Mouse (Mus musculus) adipocyte (in vitro differentiated cells): ENCODE data around the gene Sebox.

ENCODE experiments used
- DNase-seq: peaks from one replicate; pipeline ENCODE4 v3.0.0-alpha.2; 2016; ENCODE audit warnings: low spot score

Sebox gene

DNA sequence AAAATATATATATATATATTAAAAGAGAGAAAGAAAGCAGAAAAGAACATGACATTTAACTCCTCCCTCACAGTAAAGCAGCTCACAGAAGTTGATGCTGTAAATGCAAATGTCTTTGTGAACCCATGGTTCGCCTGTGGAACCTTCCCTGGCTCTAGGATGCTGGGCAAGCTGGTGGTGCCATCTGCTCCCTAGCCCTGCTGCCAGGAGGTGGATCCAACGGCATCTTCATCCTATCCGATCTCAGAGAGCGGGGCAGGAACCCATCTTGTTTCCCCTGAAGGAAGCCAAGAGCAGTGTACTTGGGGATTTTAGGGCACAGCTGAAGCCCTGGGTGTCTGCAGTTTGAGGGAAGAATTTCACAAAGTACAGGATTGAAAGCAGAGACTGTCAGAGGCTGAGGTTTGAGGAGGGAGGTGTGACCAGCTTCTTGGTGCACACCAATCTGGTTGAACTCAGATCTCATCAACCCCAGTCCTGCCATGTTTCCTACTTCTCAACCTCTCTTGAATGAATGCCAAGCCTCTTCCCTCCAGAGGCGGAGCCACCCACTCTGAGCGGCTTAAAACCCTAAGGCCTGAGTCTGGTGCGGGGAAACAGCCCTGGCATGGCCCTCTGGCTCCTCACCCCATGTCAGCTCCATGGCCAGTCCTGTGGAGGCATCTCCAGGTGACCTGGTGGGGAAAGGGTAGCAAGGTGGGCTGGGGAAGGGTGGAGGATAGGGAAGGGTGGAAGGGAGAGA, at the start of gene Sebox:
Gene Sebox, plus strand, starts transcription at position 539 of the 742 bp plus-strand sequence.
- DNase-seq: no peak

DNA sequence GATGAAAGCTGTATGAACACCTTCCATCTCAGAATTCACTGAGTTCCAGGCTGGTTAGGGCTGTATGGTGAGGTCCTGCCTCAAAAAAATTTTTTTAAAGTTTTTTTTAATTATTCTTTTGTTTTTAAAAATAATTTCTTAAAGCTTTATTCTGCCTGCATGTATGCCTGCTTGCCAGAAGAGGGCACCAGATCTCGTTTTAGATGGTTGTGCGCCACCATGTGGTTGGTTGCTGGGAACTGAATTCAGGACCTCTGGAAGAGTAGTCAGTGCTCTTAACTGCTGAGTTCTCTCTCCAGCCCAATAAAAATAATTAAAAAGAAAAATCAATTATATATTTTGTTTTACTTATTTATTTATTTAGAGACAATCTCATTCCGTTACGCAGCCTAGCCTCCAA, 49.6 kb upstream of the Sebox start:
- DNase-seq: peak; percentile 80

DNA sequence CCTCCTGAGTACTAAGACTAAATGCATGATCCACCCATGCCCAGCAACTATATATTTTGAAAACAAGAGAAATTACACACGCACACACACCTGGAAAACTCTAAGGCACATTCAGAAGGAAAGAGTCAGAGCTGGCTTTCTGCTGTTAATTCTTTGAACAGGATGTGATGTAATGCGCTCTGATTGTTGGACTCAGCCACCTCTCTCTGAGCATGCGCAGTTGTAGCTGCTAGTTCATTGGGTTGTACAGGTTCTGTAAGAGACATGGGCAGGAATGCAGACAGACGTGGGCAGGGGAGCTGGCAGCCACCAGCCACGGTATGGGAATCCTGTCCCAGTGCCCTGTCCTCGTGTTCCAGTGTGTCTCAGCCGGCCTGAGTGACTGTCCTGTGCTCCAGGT, 49.0 kb upstream of the Sebox start:
- no peak for DNase-seq

DNA sequence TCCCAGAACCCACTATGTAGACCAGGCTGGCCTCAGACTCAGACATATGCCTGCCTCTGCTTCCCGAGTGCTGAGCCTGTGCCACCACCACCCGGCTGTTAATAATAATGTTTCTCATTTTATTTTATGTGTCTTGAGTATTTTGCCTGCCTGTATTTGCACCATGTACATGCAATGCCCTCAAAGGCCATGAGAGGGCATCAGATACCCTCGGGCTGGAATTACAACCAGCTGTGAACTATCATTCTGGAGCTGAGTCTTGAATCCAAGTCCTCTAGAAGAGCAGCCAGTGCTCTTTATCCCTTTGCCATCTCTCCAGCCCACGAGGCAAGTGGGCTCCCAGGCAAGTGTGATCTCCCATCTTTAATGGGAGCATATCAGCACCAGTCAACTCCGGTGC, 47.9 kb upstream of the Sebox start:
- DNase-seq: peak; percentile 64

DNA sequence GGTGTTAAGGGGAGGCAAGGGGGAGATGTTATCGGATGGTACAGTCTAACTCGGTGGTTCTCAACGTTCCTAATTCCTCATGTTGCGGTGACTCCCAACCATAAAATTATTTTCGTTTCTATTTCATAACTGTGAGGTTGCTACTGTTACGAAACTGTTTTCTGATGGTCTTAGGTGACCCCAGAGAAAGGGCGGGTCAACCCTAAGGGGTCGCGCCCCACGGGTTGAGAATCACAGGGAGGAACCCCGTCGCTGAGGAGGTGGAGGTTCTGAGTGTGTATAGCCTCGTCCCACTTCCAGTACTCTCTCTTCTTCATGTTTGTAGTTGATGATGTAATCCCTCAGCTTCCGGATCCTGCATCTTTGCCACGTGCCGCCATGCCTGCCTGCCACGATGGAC, 44.5 kb upstream of the Sebox start:
- no peak for DNase-seq

DNA sequence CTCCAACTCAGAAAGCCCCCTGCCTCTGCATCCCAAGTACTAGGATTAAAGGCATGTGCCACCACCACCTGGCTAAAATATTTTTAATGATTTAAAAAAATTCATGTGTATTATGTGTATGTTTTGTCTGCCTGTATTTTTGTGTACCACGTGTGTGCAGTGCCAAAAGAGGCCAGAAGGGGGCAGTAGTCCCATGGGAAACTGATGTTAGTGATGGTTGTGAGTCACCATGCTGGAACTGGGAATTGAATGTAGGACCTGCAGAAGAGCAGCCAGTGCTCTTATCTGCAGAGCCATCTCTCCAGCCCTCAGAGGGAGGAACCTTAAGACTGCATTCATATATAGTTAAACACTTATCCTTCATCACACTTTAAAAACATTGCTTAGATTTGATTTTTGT, 41.4 kb upstream of the Sebox start:
- DNase-seq: no peak

DNA sequence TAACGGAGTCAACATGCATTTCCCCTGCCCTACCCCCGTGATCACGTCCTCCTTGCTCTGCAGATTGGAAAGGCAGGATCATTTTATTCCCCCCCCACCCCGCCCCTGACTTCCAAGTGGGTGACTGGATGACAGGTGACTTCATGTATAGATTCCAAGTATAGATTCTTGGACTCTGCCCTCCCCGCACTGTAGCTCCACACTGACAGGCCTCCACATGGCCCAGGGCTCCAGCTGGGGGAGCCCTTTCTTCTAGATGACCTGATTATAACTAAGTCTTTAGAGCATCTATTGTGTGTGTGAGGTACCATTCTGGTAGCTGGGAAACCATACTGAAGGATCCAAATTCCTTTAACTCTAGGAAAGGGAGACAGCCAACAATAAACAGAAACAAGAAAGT, 40.6 kb upstream of the Sebox start:
- DNase-seq: no peak

DNA sequence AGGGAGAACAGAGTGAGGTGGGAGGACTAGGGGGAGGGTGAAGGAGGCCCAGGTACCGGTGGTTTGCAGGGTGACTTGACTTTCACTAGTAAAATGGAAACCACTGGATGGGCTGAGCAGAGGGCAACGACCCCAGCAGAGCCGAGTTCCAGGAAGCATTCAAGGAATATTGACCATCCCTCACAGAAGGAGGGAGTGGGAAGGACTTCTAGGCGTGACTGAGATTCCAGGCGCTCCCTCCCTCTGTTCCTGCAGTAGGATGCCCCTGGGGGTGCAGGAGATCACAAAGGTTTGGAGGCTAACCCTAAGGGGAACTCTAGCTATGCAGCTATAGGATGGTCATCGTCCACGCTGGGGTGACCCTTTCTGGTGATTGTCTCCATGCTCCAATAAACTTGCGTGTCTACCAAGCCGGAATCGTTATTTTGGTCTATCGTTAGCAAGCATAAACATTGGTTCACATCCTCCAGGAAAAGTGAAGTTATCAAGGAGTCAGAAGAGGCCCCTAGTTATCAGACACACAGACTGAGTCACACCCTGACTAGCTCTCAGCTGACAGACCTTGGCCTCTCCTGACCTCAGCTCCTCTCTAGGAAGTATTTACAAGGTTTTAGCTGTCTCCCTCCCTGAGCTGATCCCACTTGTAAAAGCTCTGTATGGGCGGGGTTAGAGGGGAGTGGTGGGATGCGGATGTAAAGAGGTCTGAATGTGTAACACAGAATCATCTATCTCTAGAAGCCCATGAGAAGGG, 39.8 kb upstream of the Sebox start:
- DNase-seq: no peak

DNA sequence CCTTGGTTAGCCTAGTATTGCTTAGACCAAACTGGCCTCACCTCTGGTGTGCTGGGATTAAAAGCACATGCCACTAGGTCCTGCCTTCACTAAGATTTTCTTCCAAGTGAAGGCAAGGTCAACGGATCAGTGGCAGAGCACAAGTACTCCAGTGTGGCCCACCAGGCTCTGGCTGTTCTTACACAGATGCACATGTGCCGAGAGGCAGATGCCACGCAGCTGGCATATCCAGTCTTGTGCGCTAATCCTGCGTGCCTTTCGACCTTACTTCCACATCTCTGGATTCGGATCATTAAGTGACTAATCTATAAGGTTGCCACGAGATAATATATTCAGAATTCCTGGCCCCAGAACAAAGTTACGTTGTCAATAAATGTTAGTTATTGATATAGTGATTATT, 38.1 kb upstream of the Sebox start:
- no peak for DNase-seq

DNA sequence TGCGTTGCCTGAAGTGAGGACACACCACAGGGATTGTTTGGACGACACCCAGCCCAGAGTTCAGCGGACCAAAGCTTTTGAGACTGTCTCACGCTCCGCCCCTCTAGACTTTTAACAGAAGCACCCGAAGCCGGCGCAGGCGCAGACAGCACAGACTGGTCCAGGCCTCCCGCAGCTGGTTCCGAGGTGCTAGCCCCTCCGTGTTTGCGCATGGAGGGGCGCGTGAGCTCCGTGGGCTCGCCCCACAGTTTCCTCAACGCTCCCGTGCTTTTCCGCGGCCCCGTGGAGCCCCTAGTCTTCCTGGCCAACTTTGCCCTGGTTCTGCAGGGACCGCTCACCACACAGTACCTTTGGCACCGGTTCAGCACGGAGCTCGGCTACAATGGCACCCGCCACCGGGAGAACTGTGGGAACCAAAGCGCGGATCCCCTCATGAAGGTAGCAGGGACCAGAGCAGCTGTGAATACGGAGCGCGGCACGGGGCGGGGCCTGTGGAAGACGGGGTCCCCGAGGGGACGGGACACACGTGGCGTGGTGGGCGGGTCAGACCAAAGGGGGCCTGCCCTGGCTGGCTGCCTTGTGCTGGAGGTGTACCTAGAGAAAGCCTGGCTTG, 37.6 kb upstream of the Sebox start, which contains the start of gene Slc46a1:
Gene Slc46a1, plus strand, starts transcription at position 130 of the 613 bp plus-strand sequence.
- DNase-seq: peak; percentile 91

DNA sequence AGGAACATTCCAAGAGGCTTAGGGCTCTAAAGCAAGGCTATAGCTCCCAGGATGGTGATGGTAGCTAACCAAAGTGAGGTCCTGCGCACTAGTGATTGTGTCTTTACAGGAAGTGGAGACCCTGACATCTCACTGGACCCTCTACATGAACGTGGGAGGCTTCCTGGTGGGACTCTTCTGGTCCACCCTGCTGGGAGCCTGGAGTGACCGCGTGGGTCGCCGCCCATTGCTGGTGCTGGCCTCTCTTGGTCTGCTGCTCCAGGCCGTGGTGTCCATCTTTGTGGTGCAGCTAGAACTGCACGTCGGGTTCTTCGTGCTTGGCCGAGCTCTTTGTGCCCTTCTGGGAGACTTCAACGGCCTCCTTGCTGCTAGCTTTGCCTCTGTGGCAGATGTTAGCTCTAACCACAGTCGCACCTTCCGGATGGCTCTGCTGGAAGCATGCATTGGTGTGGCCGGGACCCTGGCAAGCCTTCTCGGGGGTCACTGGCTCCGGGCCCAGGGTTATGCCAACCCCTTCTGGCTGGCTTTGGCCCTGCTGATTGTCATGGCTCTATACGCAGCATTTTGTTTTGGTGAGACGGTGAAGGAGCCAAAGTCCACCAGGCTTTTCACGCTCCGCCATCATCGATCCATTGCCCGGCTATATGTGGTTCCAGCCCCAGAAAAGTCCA, 36.9 kb upstream of the Sebox start:
- DNase-seq: no peak

DNA sequence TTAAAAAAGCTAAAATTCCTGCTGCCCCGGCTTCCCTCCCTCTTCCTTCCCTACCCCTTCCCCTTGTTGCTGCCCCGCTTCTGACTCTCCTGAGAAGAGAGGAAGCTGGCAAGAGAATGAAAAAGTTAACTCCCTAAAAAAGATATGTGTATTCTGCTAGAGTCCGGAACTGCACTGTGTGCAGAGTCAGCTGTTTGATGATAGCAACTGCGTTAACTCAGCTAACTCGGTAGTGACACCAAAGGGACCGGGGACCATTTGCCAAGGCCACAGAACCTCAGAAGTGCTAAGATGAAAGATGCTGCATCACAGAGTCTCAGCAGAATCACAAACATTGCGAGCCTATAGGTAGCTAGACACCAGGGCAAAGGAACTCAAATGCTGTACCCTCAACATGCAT, 35.7 kb upstream of the Sebox start:
- no peak for DNase-seq

DNA sequence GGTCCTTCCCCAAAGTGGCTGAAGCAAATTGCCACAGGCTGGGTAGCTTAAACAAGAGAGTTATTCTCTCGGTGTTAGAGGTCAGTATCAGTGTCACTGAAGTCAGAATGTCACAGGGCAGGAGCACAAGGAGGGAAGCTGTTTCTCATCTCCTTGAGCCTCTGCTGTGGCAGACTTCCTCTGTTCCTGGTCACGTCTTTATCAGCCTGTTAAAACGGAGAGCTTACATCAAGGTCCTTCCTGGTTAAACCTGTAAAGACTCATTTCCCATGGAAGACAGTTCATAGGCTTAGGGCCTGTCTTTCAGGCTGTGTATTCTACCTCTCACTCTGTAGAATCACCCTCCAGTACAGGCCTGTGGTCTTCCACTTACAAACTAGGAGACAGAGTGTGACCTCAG, 35.3 kb upstream of the Sebox start:
- DNase-seq: no peak

DNA sequence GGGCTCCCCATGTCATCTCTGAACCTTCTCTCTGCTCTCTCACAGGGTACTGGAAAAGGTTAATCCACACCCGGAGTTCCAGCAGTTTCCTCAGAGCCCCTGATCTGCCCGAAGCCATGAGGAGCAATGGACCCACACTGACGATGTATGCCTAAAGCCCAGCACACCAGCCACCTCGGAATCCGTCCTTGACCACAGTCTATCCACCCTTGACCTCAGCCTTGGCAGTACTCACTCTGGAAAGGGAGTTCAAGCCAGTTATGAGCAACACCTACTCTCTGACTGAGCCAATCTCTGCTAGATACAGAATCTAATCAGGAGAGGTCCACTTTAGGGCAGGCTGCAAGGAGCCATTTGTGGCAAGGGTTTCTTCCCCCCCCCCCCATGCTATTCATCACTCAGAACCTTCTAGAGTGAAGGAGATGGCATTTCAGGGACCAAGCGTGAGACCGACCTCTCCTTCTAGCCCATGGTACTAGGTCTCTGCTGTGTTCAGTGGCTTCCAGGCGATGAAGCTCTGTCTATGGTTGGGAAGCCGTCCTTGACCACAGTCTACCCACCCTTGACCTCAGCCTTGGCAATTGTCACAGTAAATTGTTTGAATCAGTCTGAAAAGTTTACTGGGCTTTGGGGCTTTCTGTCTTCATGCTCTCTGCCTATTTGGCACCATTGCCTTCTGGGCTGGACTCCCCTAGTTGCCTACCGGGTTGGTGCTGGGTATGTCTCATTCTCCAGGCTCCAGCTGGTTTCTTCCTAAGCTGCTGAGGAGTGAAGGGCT, 31.7 kb upstream of the Sebox start:
- no peak for DNase-seq

DNA sequence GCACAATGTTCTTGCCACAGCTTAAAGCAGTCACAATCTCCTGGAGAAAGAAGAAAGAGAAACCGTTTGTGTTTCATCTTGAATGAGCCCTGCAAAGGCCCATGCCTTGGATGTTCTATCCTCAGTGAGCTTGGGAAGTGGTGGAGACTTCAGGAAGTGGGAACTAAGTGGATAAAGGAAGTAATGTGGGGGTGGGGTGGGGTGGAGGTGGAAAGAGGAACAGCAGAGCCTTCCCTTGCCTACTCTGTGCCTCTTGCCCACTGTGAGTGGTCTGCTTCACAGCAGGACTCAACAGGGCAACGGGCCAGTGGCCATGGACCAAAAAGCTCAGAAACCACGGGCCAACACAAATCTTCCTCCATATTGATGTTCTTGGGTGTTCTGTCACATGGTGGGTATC, 28.0 kb upstream of the Sebox start:
- DNase-seq: no peak

DNA sequence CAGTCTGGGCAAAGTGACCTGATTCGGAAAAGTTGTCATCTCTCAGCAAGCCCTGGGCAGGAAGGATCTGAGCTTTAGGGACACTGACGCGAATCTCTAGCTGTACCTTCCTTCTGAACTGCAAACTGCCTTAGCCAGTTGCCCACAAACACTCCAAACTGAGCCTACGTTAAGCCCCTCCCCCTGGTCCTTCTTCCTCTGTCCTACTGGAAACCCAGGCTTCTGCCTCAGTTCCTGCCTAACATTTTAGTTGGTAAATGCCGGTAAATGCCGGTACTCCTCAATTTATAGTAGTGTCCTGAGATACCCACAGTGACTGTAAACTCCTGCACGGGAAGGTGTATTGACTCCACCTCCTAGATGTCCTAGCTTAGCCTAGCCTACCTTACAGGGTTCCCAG, 19.6 kb upstream of the Sebox start:
- DNase-seq: no peak

DNA sequence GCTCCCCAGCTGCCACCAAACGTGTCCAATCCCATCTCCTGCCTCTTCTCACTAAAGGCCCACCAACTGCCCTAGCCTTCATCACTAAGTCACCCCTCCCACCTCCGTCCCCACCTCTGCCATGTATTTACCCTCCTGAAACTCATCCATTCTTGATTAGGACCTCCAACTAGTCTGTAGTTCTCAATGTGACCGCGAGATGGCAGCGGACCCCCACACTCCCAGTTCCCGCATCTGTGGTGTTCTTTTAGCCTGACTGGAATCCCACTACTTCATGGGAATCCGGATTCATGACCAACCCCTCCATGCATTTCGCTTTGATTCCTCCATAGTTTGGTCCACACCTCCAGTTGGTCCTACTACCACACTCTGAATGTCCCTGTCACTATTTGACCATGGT, 15.1 kb upstream of the Sebox start:
- peak; percentile 58 for DNase-seq

DNA sequence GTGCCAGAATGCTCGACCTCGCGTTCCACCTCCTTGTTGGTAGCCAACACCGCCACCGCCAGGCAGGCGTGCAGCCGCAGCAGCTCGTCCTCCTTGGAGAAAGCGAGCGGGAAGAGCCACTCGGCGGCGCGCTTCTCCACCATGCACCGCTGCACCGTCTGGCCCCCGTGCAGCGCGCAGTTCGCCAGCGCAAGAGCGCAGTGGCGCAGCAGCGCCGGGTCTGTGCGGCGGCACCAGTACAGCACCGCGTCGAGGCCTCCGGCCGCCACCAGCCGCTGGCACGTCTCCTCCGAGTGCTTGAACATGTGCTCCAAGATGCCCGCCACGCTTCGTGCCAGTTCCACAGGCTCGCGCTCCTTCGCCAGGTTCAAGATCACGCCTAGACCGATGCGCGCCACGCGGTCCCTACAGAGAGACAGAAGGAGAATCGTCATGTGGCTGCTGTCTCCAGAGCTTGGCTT, 12.4 kb upstream of the Sebox start:
- no peak for DNase-seq

DNA sequence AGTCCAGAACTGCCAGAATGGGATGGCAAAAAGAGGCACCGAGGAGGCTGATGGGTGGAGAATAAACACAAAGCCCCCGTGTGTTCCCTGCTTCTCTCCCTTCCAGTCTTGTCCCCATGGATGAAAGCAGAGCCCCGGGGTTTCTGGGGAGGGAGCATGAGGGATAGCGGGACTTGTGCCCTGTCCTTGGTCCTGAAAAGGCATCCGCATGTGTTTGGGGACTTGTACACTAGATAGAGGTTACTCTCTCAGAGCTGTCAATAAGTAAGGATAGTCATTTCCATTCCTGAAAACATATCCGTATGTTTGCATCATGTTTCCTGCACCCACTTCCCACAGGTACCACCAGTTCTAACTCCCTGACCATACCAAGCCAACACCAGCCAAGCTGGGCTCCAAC, 7.3 kb upstream of the Sebox start:
- DNase-seq: peak; percentile 59

DNA sequence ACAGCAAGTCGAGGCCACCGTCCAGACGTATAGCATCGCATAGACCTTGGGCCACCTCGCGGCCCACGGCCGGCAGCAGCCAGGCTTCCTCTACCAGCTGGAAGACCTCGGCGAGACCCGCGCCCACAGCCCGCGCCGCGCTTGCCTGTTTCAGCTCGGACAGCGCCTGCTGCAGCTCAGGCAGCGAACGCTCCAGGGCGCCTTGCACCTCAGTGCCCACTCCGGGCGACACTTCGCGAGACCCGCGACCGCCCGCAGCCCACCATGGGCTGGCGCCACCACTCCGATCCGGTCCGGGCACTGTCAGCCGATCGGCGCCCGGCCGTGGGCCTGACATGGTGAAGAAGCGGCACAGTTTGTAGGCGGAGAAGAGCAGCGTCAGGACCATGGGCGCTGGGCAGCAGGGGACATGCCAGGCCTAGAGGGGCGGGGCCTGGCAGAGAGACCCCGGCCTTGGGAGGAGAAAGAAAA, 6.1 kb upstream of the Sebox start:
- DNase-seq: no peak
